Mouse (Mus musculus): ENCODE measurements around the gene Hdac7. TPM values are rescaled to one million over a fixed set of nuclear protein-coding genes. Genes with fewer than 3 reads are reported as not detected.

Gene Hdac7
- total and polyA plus RNA-seq, 3 experiments, result 19.8 to 55.2 (median 21.7) TPM

DNA sequence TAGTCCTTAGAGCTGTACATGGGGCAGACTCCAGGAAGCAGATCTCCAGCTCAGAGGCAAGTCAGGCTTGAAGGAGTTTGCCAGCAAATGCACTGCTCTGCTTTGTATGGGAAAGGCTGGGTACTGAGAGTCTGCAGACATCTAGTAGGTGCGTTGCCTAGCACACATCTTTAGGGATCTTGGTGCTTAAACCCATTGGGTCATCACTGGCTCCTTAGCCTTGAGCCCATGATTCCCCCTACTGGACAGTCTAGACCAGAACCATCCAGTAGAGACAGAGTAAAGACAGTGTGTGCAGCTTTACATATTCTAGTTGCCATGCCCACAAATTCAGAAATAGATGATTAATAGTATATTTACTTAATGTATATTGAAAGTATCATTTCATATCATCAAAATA is 3.5 kb downstream of the Hdac7 start:
- DNase-seq (ENCODE audit: extremely low read depth), result no peak
- Histone ChIP-seq H3K4me2 (ENCODE audit: insufficient read depth, low read depth, poor library complexity, severe bottlenecking) (no peak overlapping the region), H3K9me3 (replicated peaks; ENCODE audit: low read length) (peaks cover 1% of the 10 kb centered on the region), H3K79me2 (replicated peaks; ENCODE audit: control insufficient read depth, extremely low read depth, insufficient read depth, poor library complexity, severe bottlenecking) (no peaks in the 10 kb centered on the region), H3K9ac (ENCODE audit: insufficient read depth, low read depth) (no peak overlapping the region), H3K4me1 (ENCODE audit: control insufficient read depth in 1 of 2, insufficient read depth in 2 of 2) (peaks cover 43 to 89% of the 10 kb centered on the region in 2 experiments), H3K36me3 (replicated peaks in 1 of 2; ENCODE audit: control insufficient read depth in 1 of 2, insufficient read depth in 1 of 2, low read length in 1 of 2) (no peaks in the 10 kb centered on the region), H3K4me3 (replicated peaks in 1 of 3; ENCODE audit: low read depth in 2 of 3, low read length in 2 of 3, poor library complexity in 1 of 3) (no peak overlapping the region), H3K27ac (ENCODE audit: insufficient read depth, low read depth) (no peak overlapping the region), H3K27me3 (replicated peaks) (no peaks in the 10 kb centered on the region)
- in situ Hi-C loops (cut with MboI; ENCODE audit: low pct_ligation_motif_present, low pct_unique_long_range_greater_than_20kb, low sequenced_read_pairs), result loop anchor here (25.0 kb wide), 1 partner anchor 378 kb away; no protein-coding TSS in a partner anchor
- dilution Hi-C loops (cut with MboI; ENCODE audit: extremely low pct_ligation_motif_present, extremely low pct_unique_long_range_greater_than_20kb, low sequenced_read_pairs), result no loop called here
- no peak for TF ChIP-seq POLR2AphosphoS2 (IDR thresholded peaks at IDR 0.05; ENCODE audit: low read depth, low read length)
- peak; percentile 40 to 71; a peak in 3 of 4 replicates for TF ChIP-seq CTCF (conservative IDR thresholded peaks at IDR 0.05 in 1 of 2, IDR thresholded peaks at IDR 0.05 in 1 of 2; ENCODE audit: low read depth in 2 of 2, low read length in 2 of 2)
- no peak for TF ChIP-seq KAT2A (IDR thresholded peaks at IDR 0.05; ENCODE audit: insufficient replicate concordance, low read length)
- TF ChIP-seq SMC3 (IDR thresholded peaks at IDR 0.05; ENCODE audit: low read depth, low read length), result peak; percentile 68
- TF ChIP-seq RAD21 (IDR thresholded peaks at IDR 0.05; ENCODE audit: low read depth, low read length), result peak; percentile 67

GRCm38 (mm10) chr15:97839991-97840455 is 4.3 kb downstream of the Hdac7 start:
- H3K4me2 ChIP-seq (ENCODE audit: insufficient read depth, low read depth, poor library complexity, severe bottlenecking), result no peak overlapping the region
- H3K4me3 ChIP-seq (replicated peaks in 1 of 3; ENCODE audit: low read depth in 2 of 3, low read length in 2 of 3, poor library complexity in 1 of 3), result no peak overlapping the region
- H3K79me2 ChIP-seq (replicated peaks; ENCODE audit: control insufficient read depth, extremely low read depth, insufficient read depth, poor library complexity, severe bottlenecking), result no peaks in the 10 kb centered on the region
- no peaks in the 10 kb centered on the region for H3K27me3 ChIP-seq (replicated peaks)
- peaks cover 43 to 89% of the 10 kb centered on the region in 2 experiments for H3K4me1 ChIP-seq (ENCODE audit: control insufficient read depth in 1 of 2, insufficient read depth in 2 of 2)
- no peaks in the 10 kb centered on the region for H3K36me3 ChIP-seq (replicated peaks in 1 of 2; ENCODE audit: control insufficient read depth in 1 of 2, insufficient read depth in 1 of 2, low read length in 1 of 2)
- dilution Hi-C loops (cut with MboI; ENCODE audit: extremely low pct_ligation_motif_present, extremely low pct_unique_long_range_greater_than_20kb, low sequenced_read_pairs) (no loop called here), in situ Hi-C loops (cut with MboI; ENCODE audit: low pct_ligation_motif_present, low pct_unique_long_range_greater_than_20kb, low sequenced_read_pairs) (loop anchor here (25.0 kb wide), 1 partner anchor 378 kb away; no protein-coding TSS in a partner anchor)
- no peak for TF ChIP-seq MXI1 (IDR thresholded peaks at IDR 0.05; ENCODE audit: low read depth, low read length)
- TF ChIP-seq USF2 (conservative IDR thresholded peaks at IDR 0.05; ENCODE audit: low read depth, low read length), result no peak
- no peak for TF ChIP-seq HCFC1 (IDR thresholded peaks at IDR 0.05; ENCODE audit: low read depth, low read length)
- TF ChIP-seq ZC3H11A (IDR thresholded peaks at IDR 0.05; ENCODE audit: low read depth, low read length), result no peak
- TF ChIP-seq MYC (IDR thresholded peaks at IDR 0.05; ENCODE audit: low read depth, low read length), result no peak
- TF ChIP-seq E2F4 (IDR thresholded peaks at IDR 0.05; ENCODE audit: insufficient replicate concordance, low read depth, low read length), result no peak
- no peak for TF ChIP-seq ZMIZ1 (IDR thresholded peaks at IDR 0.05; ENCODE audit: low read depth, low read length)
- TF ChIP-seq IRF4 (IDR thresholded peaks at IDR 0.05; ENCODE audit: low read depth, low read length), result no peak
- no peak for TF ChIP-seq ELF1 (IDR thresholded peaks at IDR 0.05; ENCODE audit: low read depth, low read length)
- TF ChIP-seq EP300 (IDR thresholded peaks at IDR 0.05; ENCODE audit: low read length), result no peak
- H3K9me3 ChIP-seq (replicated peaks; ENCODE audit: low read length), result no peaks in the 10 kb centered on the region
- no peak overlapping the region for H3K9ac ChIP-seq (ENCODE audit: insufficient read depth, low read depth)
- H3K27ac ChIP-seq (ENCODE audit: insufficient read depth, low read depth), result no peak overlapping the region
- no peak for DNase-seq (ENCODE audit: extremely low read depth)

All from CH12.LX (cell line).